Mouse (Mus musculus) CD4-positive, CD25-positive, alpha-beta regulatory T cell, adult 4 months (primary cell): Measurements from ENCODE around the gene Tecrl. TPM values are rescaled to one million over a fixed set of nuclear protein-coding genes. Genes with fewer than 3 reads are reported as not detected.

Source experiments
- ATAC-seq: one replicate; pipeline ENCODE4 v1.8.0; 2017
- polyA plus RNA-seq, 2 experiments: library from polyadenylated mRNA; unstranded; fragments of 100-300 nt; shearing (Covaris generic); gene quantifications; one replicate each; pipeline ENCODE4 v1.2.1; 2017

The Tecrl gene
- polyA plus RNA-seq = not detected

GRCm38 (mm10) chr5:83354846-83355561 is at the start of gene Tecrl:
TSS of gene Tecrl (minus strand) at chr5:83355195.
- ATAC-seq = no peak

DNA sequence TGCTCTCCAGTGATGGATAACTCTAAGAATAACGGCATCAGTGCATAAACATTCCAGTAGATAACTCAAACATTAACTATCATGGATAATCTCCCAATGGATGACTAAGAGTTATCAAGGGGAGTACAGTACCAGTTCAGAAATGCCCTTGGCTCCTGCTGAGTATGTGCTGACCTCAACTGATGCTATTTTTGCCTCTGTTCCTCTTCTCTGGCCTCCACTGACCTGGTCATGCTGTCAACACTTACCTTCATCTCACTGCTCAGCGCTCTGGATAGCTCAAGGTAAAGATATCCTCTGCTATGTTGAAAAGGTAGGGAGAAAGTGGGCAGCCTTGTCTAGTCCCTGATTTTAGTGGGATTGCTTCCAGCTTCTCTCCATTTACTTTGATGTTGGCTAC is 30.0 kb upstream of the Tecrl start:
- no peak for ATAC-seq

GRCm38 (mm10) chr5:83351615-83352014 is 3.4 kb downstream of the Tecrl start:
- no peak for ATAC-seq

GRCm38 (mm10) chr5:83339144-83339543 is 15.9 kb downstream of the Tecrl start:
- no peak for ATAC-seq

DNA sequence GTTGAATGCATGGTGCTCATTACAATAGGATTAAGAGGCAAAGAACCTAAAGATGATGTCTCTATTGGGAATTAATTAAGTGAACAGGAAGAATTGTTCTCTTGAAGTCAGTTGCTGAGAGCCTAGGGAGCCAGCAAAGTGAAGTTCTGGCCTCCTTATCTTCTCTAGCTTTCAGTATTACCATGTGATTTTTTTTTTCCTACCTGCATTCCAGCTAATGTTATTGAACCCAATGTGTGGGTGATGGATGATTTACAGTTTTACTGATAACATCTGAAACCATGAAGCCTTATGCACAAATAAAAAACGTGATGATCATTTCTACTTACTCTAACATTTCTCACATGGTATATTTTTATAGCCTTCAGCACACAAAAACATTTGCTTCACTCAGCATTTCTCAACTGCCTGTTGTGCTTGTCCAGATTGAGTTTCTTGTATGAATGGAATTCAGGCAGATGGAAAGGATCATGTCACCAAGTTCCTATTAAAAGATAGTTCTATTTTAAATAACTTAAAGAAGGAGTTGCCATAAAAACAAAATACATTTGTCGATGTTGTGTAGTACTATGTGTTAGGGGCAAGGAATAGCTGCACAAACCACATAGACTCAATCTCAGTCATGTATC is 87.7 kb downstream of the Tecrl start:
- ATAC-seq = no peak

GRCm38 (mm10) chr5:83260059-83260458 is 94.9 kb downstream of the Tecrl start:
- ATAC-seq = no peak

GRCm38 (mm10) chr5:83254141-83254540 is 100.9 kb downstream of the Tecrl start:
- ATAC-seq = no peak

DNA sequence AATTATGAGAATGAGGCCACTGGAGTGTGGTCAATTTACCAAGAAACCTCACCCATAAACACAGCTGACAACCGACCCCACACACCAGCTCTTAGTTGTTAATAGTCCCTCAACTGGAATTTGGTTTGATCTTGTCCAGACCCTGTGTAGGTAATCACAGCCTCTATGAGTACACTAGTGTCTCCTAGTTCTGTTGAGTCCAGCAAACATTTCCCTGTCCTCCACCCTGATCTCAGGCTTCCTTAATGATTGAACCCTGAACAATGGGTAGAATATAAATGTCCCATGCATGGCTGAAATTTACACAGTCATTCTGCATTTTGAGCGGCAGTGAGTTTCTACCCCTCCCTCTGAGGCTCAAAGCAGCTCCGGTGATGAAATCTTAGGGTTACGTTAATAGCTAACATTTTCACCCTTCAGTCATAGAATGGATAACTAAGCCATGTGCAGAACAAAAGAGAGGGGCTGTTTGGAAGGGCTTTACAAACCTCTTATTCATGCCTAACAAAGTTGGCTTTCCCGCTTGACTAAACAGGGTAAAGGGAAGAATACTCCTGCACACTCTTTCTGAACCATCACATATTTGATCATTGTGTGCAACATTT is 116.0 kb downstream of the Tecrl start:
- no peak for ATAC-seq
